Mouse (Mus musculus): ENCODE measurements around the gene Per1. TPM values are rescaled to one million over a fixed set of nuclear protein-coding genes. Genes with fewer than 3 reads are reported as not detected.

The Per1 gene
- polyA plus RNA-seq, 1 experiment: 13.9 TPM

DNA sequence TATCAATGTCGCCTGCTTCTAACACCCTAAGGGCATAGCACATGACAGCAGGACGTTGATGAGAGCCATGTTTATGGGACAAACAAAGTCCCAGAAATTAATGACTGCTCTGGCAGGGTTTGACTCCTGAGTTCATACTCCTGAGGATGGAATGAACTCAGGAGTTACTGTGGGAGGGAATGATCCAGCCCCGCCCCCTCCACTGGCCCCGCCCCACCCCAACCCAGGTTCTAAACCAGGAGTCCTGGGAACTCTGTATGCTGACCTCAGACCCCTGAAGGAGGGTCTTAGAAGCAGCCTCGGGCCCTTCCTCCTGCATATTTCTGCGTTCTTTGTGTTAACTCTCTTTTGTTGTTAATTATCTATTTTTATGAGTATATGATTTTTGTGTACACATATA, 9.4 kb upstream of the Per1 start:
- peaks cover 7% of the 10 kb centered on the region for H3K4me1 ChIP-seq (ENCODE audit: control insufficient read depth, insufficient read depth, insufficient read length, low read length)
- TF ChIP-seq POLR2A (IDR thresholded peaks at IDR 0.05; ENCODE audit: low read depth, low read length) (no peak), CTCF (IDR thresholded peaks at IDR 0.05; ENCODE audit: extremely low read depth, insufficient read length, insufficient replicate concordance, low read depth, low read length) (no peak)
- 57% methylated on average over 6 of the region's 6 CpGs for WGBS
- H3K36me3 ChIP-seq (ENCODE audit: control insufficient read depth, insufficient read depth, low read length): peaks cover 6% of the 10 kb centered on the region; the same call in 1 of the 2 replicates
- H3K4me3 ChIP-seq (ENCODE audit: low read depth, low read length): no peak overlapping the region
- no peak overlapping the region for H3K27ac ChIP-seq (ENCODE audit: insufficient read depth, low read depth, low read length)
- no peaks in the 10 kb centered on the region for H3K27me3 ChIP-seq (ENCODE audit: control insufficient read depth, insufficient read depth, low read length)

DNA sequence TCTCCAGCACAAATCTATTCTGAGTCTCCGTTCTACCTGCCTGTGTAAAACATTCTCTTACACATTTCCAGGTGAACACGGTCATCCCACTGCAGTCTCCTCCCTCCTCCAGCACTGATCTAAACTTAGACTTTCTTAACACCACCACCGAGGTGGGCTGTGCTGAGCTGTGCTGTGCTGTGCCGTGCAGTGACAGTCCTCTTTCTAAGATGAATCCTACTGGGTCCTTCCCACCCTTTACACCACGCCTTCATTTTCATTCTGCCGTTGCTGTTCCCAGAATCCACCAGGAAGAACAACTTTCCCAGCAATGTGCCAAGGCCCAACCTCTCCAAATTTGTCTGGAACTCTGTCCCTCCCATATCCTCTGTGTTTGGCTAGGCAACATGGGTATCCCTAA, 8.6 kb upstream of the Per1 start:
- Histone ChIP-seq H3K27ac (ENCODE audit: insufficient read depth, low read depth, low read length) (no peak overlapping the region), H3K4me1 (ENCODE audit: control insufficient read depth, insufficient read depth, insufficient read length, low read length) (peaks cover 6% of the 10 kb centered on the region), H3K36me3 (ENCODE audit: control insufficient read depth, insufficient read depth, low read length) (peaks cover 6% of the 10 kb centered on the region; the same call in 1 of the 2 replicates), H3K4me3 (ENCODE audit: low read depth, low read length) (no peak overlapping the region), H3K27me3 (ENCODE audit: control insufficient read depth, insufficient read depth, low read length) (no peaks in the 10 kb centered on the region)
- TF ChIP-seq POLR2A (IDR thresholded peaks at IDR 0.05; ENCODE audit: low read depth, low read length): no peak
- TF ChIP-seq CTCF (IDR thresholded peaks at IDR 0.05; ENCODE audit: extremely low read depth, insufficient read length, insufficient replicate concordance, low read depth, low read length): no peak
- WGBS: 56% methylated on average over 6 of the region's 6 CpGs

DNA sequence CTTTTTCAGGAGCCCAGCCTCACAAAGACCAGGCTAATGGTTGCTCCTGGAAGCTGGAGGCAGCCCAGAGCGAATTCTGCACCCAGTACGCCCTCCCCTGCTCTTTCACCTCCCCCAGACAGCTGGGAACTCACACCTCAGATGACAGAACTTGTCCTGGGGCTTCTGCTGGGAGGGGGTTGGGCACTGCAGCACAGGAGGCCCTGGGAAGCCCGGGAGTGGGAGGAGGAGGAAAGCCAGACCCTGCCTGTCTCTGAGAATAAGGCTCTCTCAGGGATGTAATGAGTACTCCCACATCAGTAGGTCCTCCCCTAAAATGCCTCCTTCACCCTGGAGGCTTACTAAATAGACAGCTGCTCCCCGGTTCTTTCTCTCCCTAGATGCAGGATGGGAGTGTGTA, 7.9 kb upstream of the Per1 start:
- no peak overlapping the region for H3K27ac ChIP-seq (ENCODE audit: insufficient read depth, low read depth, low read length)
- H3K27me3 ChIP-seq (ENCODE audit: control insufficient read depth, insufficient read depth, low read length): no peaks in the 10 kb centered on the region
- peaks cover 6% of the 10 kb centered on the region for H3K4me1 ChIP-seq (ENCODE audit: control insufficient read depth, insufficient read depth, insufficient read length, low read length)
- H3K4me3 ChIP-seq (ENCODE audit: low read depth, low read length): no peak overlapping the region
- TF ChIP-seq POLR2A (IDR thresholded peaks at IDR 0.05; ENCODE audit: low read depth, low read length) (no peak), CTCF (IDR thresholded peaks at IDR 0.05; ENCODE audit: extremely low read depth, insufficient read length, insufficient replicate concordance, low read depth, low read length) (no peak)
- WGBS: 75% methylated on average over 4 of the region's 4 CpGs
- H3K36me3 ChIP-seq (ENCODE audit: control insufficient read depth, insufficient read depth, low read length): peaks cover 6% of the 10 kb centered on the region; the same call in 1 of the 2 replicates

DNA sequence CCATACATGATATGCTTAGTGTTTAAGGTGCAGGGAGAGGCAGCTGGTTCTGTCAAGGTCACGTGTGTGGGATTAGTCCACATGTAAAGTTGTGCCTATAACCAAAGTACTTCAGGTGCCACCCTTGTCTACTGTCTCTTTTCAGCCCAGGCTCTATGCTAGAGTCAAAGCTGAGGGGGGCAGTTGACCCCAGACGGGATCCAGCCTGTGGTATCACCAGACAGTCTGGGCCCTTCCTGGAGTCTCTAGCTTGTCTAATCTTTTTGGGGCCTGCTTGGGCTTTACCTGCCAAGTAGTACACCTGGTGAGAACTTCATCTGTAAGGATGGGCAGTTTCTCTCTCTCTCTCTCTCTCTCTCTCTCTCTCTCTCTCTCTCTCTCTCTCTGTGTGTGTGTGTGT, 7.4 kb upstream of the Per1 start:
- H3K4me1 ChIP-seq (ENCODE audit: control insufficient read depth, insufficient read depth, insufficient read length, low read length): peaks cover 8% of the 10 kb centered on the region
- H3K27ac ChIP-seq (ENCODE audit: insufficient read depth, low read depth, low read length): peak overlapping the region; percentile 52; the same call in 1 of the 2 replicates
- WGBS: 86% methylated on average over 2 of the region's 2 CpGs
- no peaks in the 10 kb centered on the region for H3K27me3 ChIP-seq (ENCODE audit: control insufficient read depth, insufficient read depth, low read length)
- TF ChIP-seq POLR2A (IDR thresholded peaks at IDR 0.05; ENCODE audit: low read depth, low read length) (no peak), CTCF (IDR thresholded peaks at IDR 0.05; ENCODE audit: extremely low read depth, insufficient read length, insufficient replicate concordance, low read depth, low read length) (no peak)
- peaks cover 8% of the 10 kb centered on the region; the same call in 1 of the 2 replicates for H3K36me3 ChIP-seq (ENCODE audit: control insufficient read depth, insufficient read depth, low read length)
- H3K4me3 ChIP-seq (ENCODE audit: low read depth, low read length): no peak overlapping the region

DNA sequence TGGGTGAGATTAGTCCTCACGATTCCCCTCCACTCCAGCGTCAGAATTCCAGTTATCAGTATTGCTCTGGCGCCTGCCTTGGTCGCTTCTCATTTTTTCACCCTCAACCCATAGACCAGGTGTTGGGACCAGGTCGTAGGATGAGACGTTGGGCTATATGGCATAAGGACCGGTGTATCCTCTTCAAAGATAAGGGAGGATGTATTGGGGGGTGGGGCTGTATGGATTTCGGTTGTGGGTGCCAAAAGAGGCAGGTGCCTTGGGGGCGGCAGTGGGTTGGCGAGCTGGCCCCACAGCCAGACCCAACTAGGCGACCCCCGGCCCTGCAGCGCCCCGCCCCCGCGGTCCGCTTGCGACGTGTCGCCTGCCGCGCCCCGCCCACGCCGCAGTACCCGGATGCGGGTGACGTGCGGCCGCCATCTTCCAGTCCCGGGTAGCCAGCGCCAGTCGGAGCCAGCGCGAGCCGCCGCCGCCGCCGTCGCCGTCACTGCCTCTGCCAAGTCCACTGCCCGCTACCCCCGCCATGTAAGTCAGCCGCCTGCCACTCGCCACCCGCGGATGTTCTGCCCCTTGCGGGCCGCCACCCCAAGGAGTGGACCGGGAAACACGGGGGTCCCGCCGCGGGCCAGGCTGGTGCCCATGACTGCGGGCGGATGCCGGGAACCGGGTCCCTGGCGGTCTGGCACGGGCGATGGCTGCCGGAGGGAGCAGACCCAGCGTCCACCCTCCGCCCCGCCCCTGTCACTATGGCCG, 6.7 kb upstream of the Per1 start, which contains the start of gene Vamp2:
Vamp2 (plus strand) TSS at position 388 of the 753 bp plus-strand sequence.
- peaks cover 9% of the 10 kb centered on the region; the same call in 1 of the 2 replicates for H3K36me3 ChIP-seq (ENCODE audit: control insufficient read depth, insufficient read depth, low read length)
- WGBS: under 1% methylated on average over 66 of the region's 67 CpGs
- H3K4me3 ChIP-seq (ENCODE audit: low read depth, low read length): peak within 1 kb of the TSS; percentile 93
- peak within 1 kb of the TSS; percentile 90 for H3K27ac ChIP-seq (ENCODE audit: insufficient read depth, low read depth, low read length)
- TF ChIP-seq POLR2A (IDR thresholded peaks at IDR 0.05; ENCODE audit: low read depth, low read length): no peak
- peaks cover 9% of the 10 kb centered on the region for H3K4me1 ChIP-seq (ENCODE audit: control insufficient read depth, insufficient read depth, insufficient read length, low read length)
- no peaks in the 10 kb centered on the region for H3K27me3 ChIP-seq (ENCODE audit: control insufficient read depth, insufficient read depth, low read length)

DNA sequence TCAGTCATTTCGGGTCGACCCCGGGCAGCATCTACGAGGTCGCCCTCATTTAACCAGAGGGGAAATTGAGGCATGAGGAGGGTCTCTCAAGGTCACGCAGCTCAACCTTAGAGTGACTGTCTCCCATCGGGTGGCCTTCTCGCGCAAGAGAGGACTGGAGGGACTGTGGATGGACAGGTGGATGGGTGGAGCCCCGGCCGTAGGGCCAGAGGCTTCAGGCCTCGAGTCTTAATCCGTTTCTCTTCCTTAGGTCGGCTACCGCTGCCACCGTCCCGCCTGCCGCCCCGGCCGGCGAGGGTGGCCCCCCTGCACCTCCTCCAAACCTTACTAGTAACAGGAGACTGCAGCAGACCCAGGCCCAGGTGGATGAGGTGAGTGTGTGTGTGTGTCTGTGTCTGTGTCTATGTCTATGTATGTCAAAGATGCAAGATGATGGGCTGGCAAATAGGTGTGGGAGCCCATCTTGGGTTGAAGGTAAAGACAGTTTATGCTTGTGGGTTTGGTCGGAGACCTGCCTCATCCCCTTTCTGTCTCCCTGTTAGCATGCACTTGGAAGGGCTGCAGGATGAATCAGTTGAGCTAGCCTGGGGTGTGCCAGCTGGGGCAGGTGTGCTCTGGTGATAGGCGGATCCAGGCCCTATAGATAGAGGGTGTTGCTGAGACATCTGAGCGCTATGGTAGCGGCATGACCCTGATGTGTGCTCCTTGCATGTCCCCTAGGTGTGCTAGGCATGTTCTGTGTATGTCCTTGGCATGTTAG, 6.0 kb upstream of the Per1 start:
- peak overlapping the region; percentile 93 for H3K4me3 ChIP-seq (ENCODE audit: low read depth, low read length)
- peaks cover 9% of the 10 kb centered on the region for H3K4me1 ChIP-seq (ENCODE audit: control insufficient read depth, insufficient read depth, insufficient read length, low read length)
- 5% methylated on average over 25 of the region's 25 CpGs for WGBS
- no peaks in the 10 kb centered on the region for H3K27me3 ChIP-seq (ENCODE audit: control insufficient read depth, insufficient read depth, low read length)
- H3K27ac ChIP-seq (ENCODE audit: insufficient read depth, low read depth, low read length): peak overlapping the region; percentile 90
- TF ChIP-seq POLR2A (IDR thresholded peaks at IDR 0.05; ENCODE audit: low read depth, low read length): no peak
- TF ChIP-seq CTCF (IDR thresholded peaks at IDR 0.05; ENCODE audit: extremely low read depth, insufficient read length, insufficient replicate concordance, low read depth, low read length): no peak
- H3K36me3 ChIP-seq (ENCODE audit: control insufficient read depth, insufficient read depth, low read length): peaks cover 9% of the 10 kb centered on the region; the same call in 1 of the 2 replicates

Data from small intestine, adult 2 months (tissue).